ENCODE assay signal across 12 mouse cellular contexts in the genomic region with DNA sequence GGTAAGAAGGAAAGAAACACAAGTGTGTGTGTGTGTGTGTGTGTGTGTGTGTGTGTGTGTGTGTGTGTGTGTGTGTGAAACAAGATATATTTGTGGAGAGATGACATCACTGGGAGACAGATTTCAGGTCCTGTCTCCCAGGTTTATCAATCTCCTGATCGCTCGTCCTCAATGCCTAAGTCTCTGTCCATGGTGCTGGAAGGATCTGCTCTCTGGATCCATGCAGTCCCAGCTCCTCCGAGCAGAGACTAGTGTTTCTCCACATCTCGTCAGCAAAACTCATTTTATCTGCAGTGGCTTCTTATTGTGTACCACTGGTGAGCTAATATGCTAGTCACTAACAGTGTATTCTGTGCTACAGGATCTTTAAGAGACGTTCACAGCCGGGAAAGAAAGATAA.
DNase-seq lines count a peak whose midpoint lies in the region; ATAC-seq and TF ChIP-seq lines count a peak whose summit lies in the region.
"Had no signal": no experiment of that assay in that cellular context is flagged by ENCODE, and none has a peak within 500 bp of the region (broad histone marks: within the 10 kb centered on the region; RNA-seq: fewer than 3 reads in every experiment).

No protein-coding gene starts in this region.

- 49% methylated on average over 6 of the region's 6 CpGs for WGBS in hindbrain, embryonic 11.5 days
- 49% methylated on average over 6 of the region's 6 CpGs for WGBS in hindbrain, postnatal 0 days
- WGBS in neural tube, embryonic 15.5 days, result 55% methylated on average over 6 of the region's 6 CpGs
- 37% methylated on average over 6 of the region's 6 CpGs for WGBS in heart, embryonic 10.5 days

- no peaks in the 10 kb centered on the region for H3K4me1 ChIP-seq in hindbrain, embryonic 11.5 days (replicated peaks; ENCODE audit: control insufficient read depth, insufficient read depth, low read length)
- H3K4me1 ChIP-seq in hindbrain, postnatal 0 days (ENCODE audit: insufficient read depth, low read length), result no peaks in the 10 kb centered on the region
- H3K4me1 ChIP-seq in neural tube, embryonic 15.5 days, result 0 out of 2 replicates have a peak, but pooled peaks cover 4% of the 10 kb centered on the region
- H3K4me1 ChIP-seq in heart, embryonic 10.5 days, result no peaks in the 10 kb centered on the region

- H3K27ac ChIP-seq in hindbrain, embryonic 11.5 days (ENCODE audit: low read depth, low read length), result no peak overlapping the region
- no peak overlapping the region for H3K27ac ChIP-seq in hindbrain, postnatal 0 days
- no peak overlapping the region for H3K27ac ChIP-seq in neural tube, embryonic 15.5 days (replicated peaks)
- no peak overlapping the region for H3K27ac ChIP-seq in heart, embryonic 10.5 days
- H3K27ac ChIP-seq: hindbrain, embryonic 15.5 days had no signal

- no peak overlapping the region for H3K4me3 ChIP-seq in hindbrain, embryonic 11.5 days (ENCODE audit: low read depth, low read length)
- no peak overlapping the region for H3K4me3 ChIP-seq in hindbrain, postnatal 0 days (ENCODE audit: low read length)
- H3K4me3 ChIP-seq in neural tube, embryonic 15.5 days (replicated peaks), result no peak overlapping the region
- H3K4me3 ChIP-seq in heart, embryonic 10.5 days, result no peak overlapping the region
- H3K4me3 ChIP-seq: hindbrain, embryonic 15.5 days had no signal

- ATAC-seq in hindbrain, embryonic 11.5 days (ENCODE audit: low FRiP score), result no peak
- no peak for ATAC-seq in hindbrain, postnatal 0 days
- ATAC-seq in neural tube, embryonic 15.5 days (ENCODE audit: low FRiP score), result no peak

- no peaks in the 10 kb centered on the region for H3K9me3 ChIP-seq in hindbrain, embryonic 11.5 days (ENCODE audit: control insufficient read depth, low read length)
- H3K9me3 ChIP-seq in hindbrain, postnatal 0 days (ENCODE audit: low read length), result no peaks in the 10 kb centered on the region
- H3K9me3 ChIP-seq in neural tube, embryonic 15.5 days (replicated peaks), result no peaks in the 10 kb centered on the region
- H3K9me3 ChIP-seq in heart, embryonic 10.5 days, result no peaks in the 10 kb centered on the region
- H3K9me3 ChIP-seq: hindbrain, embryonic 15.5 days had no signal

- TF ChIP-seq CTCF in hindbrain, postnatal 0 days (IDR thresholded peaks at IDR 0.05; ENCODE audit: low read depth), result no peak

- peak; percentile 52 for DNase-seq in hindbrain, embryonic 11.5 days (ENCODE audit: low spot score)
- no peak for DNase-seq in hindbrain, postnatal 0 days (ENCODE audit: low spot score)
- DNase-seq in neural tube, embryonic 10.5 days (ENCODE audit: extremely low spot score, low spot score), result peak; percentile 26
- peak; percentile 73 for DNase-seq in embryo, embryonic 11 days
- peak; percentile 40 for DNase-seq in retina, postnatal 1 day
- no peak for DNase-seq in left cerebral cortex, adult 18-20 months (ENCODE audit: low spot score in 2 of 2)
- no peak for DNase-seq in heart, embryonic 10.5 days (ENCODE audit: low spot score)
- DNase-seq: cerebellum, postnatal 36 days; heart, adult 18-20 months; right cerebral cortex, postnatal 25 days had no signal

- no peak overlapping the region for H3K4me2 ChIP-seq in hindbrain, embryonic 11.5 days (replicated peaks; ENCODE audit: low read depth, low read length)
- no peak overlapping the region for H3K4me2 ChIP-seq in hindbrain, postnatal 0 days (ENCODE audit: low read depth, low read length)
- H3K4me2 ChIP-seq in neural tube, embryonic 15.5 days, result no peak overlapping the region
- H3K4me2 ChIP-seq: hindbrain, embryonic 15.5 days had no signal

- H3K9ac ChIP-seq in hindbrain, embryonic 11.5 days (ENCODE audit: low read depth, low read length), result no peak overlapping the region
- H3K9ac ChIP-seq in hindbrain, postnatal 0 days (replicated peaks; ENCODE audit: low read length), result no peak overlapping the region
- no peak overlapping the region for H3K9ac ChIP-seq in neural tube, embryonic 15.5 days (replicated peaks)
- H3K9ac ChIP-seq: hindbrain, embryonic 15.5 days had no signal

- no peaks in the 10 kb centered on the region for H3K36me3 ChIP-seq in hindbrain, embryonic 11.5 days (ENCODE audit: control insufficient read depth, insufficient read depth, low read length)
- no peaks in the 10 kb centered on the region for H3K36me3 ChIP-seq in hindbrain, postnatal 0 days (ENCODE audit: insufficient read depth, low read length)
- H3K36me3 ChIP-seq in neural tube, embryonic 15.5 days, result 0 out of 2 replicates have a peak, but pooled peaks cover 8% of the 10 kb centered on the region
- H3K36me3 ChIP-seq in heart, embryonic 10.5 days, result no peaks in the 10 kb centered on the region

- no peaks in the 10 kb centered on the region for H3K27me3 ChIP-seq in hindbrain, embryonic 11.5 days (ENCODE audit: control insufficient read depth, insufficient read depth, low read length)
- no peaks in the 10 kb centered on the region for H3K27me3 ChIP-seq in hindbrain, postnatal 0 days (ENCODE audit: insufficient read depth, low read length)
- no peaks in the 10 kb centered on the region for H3K27me3 ChIP-seq in neural tube, embryonic 15.5 days (replicated peaks)
- H3K27me3 ChIP-seq in heart, embryonic 10.5 days (ENCODE audit: insufficient read depth, poor library complexity, severe bottlenecking), result no peaks in the 10 kb centered on the region
- H3K27me3 ChIP-seq: hindbrain, embryonic 15.5 days had no signal

Comparison
In these comparisons a context has a peak if more than half of its experiments do, and no peak if none do; other contexts are left out.
1. DNase-seq: peak in hindbrain, embryonic 11.5 days (single experiment), neural tube, embryonic 10.5 days (single experiment), embryo, embryonic 11 days (single experiment) and retina, postnatal 1 day (single experiment); none in hindbrain, postnatal 0 days (single experiment), left cerebral cortex, adult 18-20 months (0 of 2) and heart, embryonic 10.5 days (single experiment).